9 mouse cellular contexts compared by ENCODE assay signal in the genomic region with DNA sequence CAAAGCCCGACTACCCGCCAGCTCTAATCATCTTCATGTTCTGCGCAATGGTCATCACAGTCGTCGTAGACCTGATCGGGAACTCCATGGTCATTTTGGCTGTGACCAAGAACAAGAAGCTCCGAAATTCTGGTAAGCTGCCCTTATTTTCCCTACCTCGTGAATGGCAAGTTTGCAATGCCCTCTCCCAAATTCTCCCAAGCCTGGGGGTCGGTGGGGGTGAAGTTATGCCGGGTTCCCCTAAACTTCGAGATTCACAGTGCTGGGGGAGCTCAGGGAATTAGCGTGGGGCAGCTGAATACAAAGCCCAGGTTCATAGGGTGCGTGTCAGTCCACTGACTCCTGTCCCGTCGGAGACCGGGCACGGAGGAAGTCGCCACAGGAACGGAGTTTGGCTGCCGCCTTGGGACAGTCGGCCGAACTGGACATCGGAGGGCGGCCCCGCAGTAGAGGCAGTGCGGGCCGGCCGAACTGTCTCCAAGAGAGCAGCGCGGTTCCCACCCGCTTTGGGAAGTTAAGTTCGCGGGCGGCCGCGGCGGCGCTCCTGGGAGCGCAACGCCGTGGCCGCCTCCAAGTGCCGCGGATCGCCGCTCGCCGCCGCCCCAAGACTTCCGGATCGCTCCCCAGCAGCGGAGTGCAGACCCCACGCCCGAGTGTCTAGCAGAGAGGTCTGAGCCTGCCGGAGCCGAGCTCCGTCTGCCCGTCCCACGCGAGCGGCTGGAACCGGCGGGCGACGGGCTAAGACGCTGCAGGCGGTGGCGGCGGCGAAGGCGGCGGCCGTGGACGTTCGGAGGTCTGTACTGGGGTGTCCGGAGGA. TPM values are rescaled to one million over a fixed set of nuclear protein-coding genes. Genes with fewer than 3 reads are reported as not detected.
A peak's percentile ranks its signal among the peaks of the same experiment; 100 is the strongest.
DNase-seq lines count a peak whose midpoint lies in the region; ATAC-seq and TF ChIP-seq lines count a peak whose summit lies in the region.
"Had no signal": no experiment of that assay in that cellular context is flagged by ENCODE, and none has a peak within 500 bp of the region (broad histone marks: within the 10 kb centered on the region; RNA-seq: fewer than 3 reads in every experiment).

No protein-coding gene starts in this region.

- TF ChIP-seq CTCF in embryonic fibroblast, embryonic 13.5 days (IDR thresholded peaks at IDR 0.05; ENCODE audit: borderline replicate concordance, insufficient read depth, low read length) = no peak

- DNase-seq in kidney, postnatal 10 days = peak; percentile 8
- no peak for DNase-seq in kidney, adult 9 months
- DNase-seq in limb, embryonic 11.5 days (ENCODE audit: low spot score) = no peak
- peak; percentile 24 for DNase-seq in retina, postnatal 1 day
- DNase-seq in thymus, postnatal 14 days = no peak
- DNase-seq in cerebellum, postnatal 4 days (ENCODE audit: low spot score in 2 of 2) = no peak

- no peak overlapping the region for H3K9ac ChIP-seq in limb, embryonic 11.5 days (ENCODE audit: low read length)

- H3K4me2 ChIP-seq in limb, embryonic 11.5 days (ENCODE audit: low read depth, severe bottlenecking) = peak overlapping the region; percentile 53

- ATAC-seq in limb, embryonic 11.5 days (ENCODE audit: insufficient number of reproducible peaks, low FRiP score, low TSS enrichment, low read depth) = no peak
- no peak for ATAC-seq in monocyte, adult 5-6 weeks (replicated peaks; ENCODE audit: insufficient number of reproducible peaks, low FRiP score, low TSS enrichment, poor library complexity, severe bottlenecking)

- WGBS in limb, embryonic 11.5 days = 18% methylated on average over 68 of the region's 76 CpGs

- peak overlapping the region; percentile 32; the same call in 1 of the 2 replicates for H3K4me3 ChIP-seq in embryonic fibroblast, embryonic 13.5 days (ENCODE audit: insufficient read depth, low read length)
- H3K4me3 ChIP-seq in limb, embryonic 11.5 days (ENCODE audit: low read depth, low read length) = peak overlapping the region; percentile 29

- H3K4me1 ChIP-seq in embryonic fibroblast, embryonic 13.5 days (ENCODE audit: control insufficient read depth, insufficient read depth, low read length) = no peaks in the 10 kb centered on the region
- no peaks in the 10 kb centered on the region for H3K4me1 ChIP-seq in limb, embryonic 11.5 days (ENCODE audit: control insufficient read depth, insufficient read depth, low read length)

- H3K9me3 ChIP-seq in limb, embryonic 11.5 days (ENCODE audit: control insufficient read depth, low read length) = peaks cover 3% of the 10 kb centered on the region; the same call in 1 of the 2 replicates

- TF ChIP-seq POLR2A in embryonic fibroblast, embryonic 13.5 days (IDR thresholded peaks at IDR 0.05; ENCODE audit: low read depth, low read length) = no peak

- H3K36me3 ChIP-seq in limb, embryonic 11.5 days (ENCODE audit: control insufficient read depth, insufficient read depth, low read length) = no peaks in the 10 kb centered on the region

- peaks cover 56% of the 10 kb centered on the region for H3K27me3 ChIP-seq in limb, embryonic 11.5 days (ENCODE audit: control insufficient read depth, insufficient read depth, low read length)

- no peak overlapping the region for H3K27ac ChIP-seq in embryonic fibroblast, embryonic 13.5 days (ENCODE audit: insufficient read depth, low read length)
- no peak overlapping the region for H3K27ac ChIP-seq in limb, embryonic 11.5 days (replicated peaks; ENCODE audit: low read depth, low read length)

RNA-seq across cellular contexts. Expression of gene Gpr50, which starts 0.6 kb away (rescaled TPM):
- not detected in 2 replicates for polyA plus RNA-seq in embryonic fibroblast, embryonic 13.5 days (2011; ENCODE audit: insufficient read length, low read depth, missing spikeins)
- polyA plus RNA-seq in limb, embryonic 11.5 days (2014; fragmentation: Nextera tagmentation; extraction: Ambion mirVana) = 0.17 and 0.20 TPM in 2 replicates
- total RNA-seq in monocyte, adult 5-6 weeks (2017) = not detected in 3 replicates
- total RNA-seq: heart, adult 8-10 months had no signal

Comparison
In these comparisons a context has a peak if more than half of its experiments do, and no peak if none do; other contexts are left out.
1. DNase-seq: peak in kidney, postnatal 10 days (single experiment) and retina, postnatal 1 day (single experiment); none in kidney, adult 9 months (single experiment), limb, embryonic 11.5 days (single experiment), thymus, postnatal 14 days (single experiment) and cerebellum, postnatal 4 days (0 of 2).